Mouse (Mus musculus): ENCODE measurements at regions not wholly inside any gene's neighbourhood (a gene's known extent, or its start where the extent isn't known, plus 50 kb on each side); places are given as distances from the start of the nearest gene placed in this dataset.
"Not testable (repeated sequence)": the region's sequence is repeated elsewhere in the genome, so short reads cannot be mapped to it uniquely, and the experiment has no call there.

DNA sequence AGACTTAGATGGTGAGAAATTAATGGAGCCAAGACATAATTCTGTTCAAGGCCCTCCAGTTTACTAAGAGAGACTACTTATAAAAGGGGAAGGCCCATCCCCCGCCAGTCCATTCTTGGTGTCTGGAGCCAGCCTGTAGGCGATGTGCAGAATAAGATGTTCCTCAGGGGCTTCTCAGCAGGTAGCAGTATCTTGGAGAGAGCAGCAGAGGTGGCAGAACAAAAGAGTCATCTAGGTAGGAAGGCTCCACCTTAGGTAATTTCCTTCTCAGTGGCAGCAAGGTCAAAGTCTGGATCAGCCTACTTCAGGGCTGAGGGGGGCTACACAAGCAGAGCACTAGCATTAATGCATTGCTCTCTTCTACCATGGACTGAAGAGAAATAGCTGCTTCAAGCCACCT, 449.4 kb upstream of the Tbl1xr1 start:
- not testable (repeated sequence) for DNase-seq (ENCODE audit: low spot score)

DNA sequence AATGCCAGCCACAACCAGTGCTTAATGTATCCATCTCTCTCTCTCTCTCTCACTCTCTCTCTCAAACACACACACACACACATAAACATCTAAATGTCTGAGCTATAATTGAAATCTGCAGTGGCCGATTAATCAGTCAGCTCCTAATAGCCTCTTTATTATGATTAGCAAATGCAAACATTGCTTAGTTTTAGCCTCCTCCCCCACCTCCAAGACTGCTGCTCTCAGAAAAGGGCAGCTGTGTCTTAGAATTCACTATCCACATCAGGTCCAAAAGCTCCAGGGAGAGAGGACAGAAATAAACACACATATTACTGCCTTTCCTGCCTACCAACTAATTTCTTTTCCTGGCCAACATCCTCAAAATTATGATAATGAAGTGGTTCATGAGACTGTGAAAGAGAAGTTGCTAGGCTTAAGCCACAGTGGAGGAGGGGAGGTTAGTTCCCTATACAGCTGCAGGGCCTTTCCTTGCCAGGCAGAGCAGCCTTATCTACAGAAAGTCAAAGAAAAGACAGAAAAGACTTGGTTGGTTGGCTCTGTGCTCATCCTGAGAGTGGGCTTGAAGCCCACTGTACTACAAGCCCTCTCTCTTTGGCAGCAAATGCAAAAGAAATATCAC, 442.7 kb upstream of the Tbl1xr1 start:
- no peak for DNase-seq (ENCODE audit: low spot score)

DNA sequence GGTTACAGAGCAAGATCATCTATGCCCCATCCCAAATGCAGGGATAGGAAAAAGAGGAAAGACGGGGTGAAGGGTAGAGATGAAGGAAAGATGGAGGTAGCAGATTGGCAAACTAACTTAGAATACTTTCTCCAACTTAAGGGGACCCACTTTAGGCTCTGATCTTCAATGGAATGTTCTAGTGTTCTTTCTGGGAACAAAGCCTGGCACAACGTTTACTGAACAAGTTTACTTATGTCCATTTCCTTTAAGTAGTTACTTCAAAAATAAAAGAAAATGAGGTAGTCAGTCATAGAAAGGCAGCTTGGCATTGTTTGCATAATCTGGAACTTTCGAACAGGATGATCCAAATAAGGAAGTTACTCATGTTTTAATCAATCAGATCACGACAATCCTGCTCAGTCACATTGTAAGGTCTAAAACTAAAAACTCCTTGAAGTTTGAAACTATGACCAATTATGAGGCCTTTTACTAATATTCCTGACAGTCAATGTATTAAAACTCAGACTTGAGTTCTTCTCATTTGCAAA, 441.7 kb upstream of the Tbl1xr1 start:
- no peak for DNase-seq (ENCODE audit: low spot score)

DNA sequence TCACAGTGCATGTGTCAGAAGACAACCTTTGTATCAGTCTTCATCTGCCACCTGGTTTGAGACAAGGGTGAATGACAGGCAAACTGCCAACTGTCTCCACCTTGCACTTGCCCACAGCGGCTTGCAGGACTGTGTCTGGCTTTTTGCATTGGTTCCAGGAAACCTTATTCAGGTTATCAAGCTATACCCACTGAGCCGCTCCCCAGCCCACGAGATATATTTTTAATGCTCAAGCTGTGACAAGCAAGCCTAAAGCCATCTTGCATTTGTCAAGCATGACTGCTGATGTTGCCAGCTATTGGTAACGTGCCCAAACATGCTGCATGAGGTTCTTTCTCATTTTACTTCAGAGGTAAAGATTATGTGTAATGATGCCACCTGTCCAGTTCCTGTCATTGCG, 437.6 kb upstream of the Tbl1xr1 start:
- DNase-seq (ENCODE audit: low spot score), result peak; percentile 14

DNA sequence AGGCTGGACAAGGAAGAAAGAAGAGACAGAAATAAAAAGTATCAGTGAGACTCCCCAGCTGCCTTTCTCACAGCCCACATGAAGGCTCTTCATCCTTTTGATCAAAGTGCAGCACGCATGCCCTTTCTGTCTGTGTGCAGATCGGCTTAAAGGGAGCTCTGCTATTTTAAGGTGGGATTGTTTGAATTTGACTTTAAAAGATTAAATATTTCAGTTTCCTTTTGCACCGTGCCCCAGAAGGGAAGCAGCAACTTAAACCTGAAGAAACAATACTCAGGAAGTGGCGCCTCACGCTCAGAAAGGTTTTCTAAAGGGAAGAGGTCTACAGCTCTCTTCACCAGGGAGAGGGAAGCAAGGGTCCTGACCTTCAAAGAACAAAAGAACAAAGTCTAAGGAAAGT, 436.9 kb upstream of the Tbl1xr1 start:
- DNase-seq (ENCODE audit: low spot score), result no peak

DNA sequence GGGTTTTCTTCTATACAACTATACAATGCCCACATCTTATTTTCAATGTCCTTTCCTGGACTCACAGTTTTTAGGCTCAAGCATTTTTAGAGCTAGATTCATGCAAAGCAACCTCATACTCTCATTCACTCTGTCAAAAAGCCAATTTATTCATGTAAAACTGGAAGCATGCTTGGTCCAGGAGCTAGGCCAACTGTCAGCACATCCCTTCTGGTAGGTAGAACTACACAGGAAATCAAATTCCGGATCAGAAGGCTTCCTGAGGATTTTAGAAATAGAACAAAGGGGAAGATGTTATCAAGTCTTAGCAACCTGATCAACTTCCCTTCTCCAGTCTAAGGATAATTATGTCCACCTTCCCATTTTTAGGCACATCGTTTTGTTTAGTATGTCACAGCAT, 432.4 kb upstream of the Tbl1xr1 start:
- DNase-seq (ENCODE audit: low spot score), result no peak

DNA sequence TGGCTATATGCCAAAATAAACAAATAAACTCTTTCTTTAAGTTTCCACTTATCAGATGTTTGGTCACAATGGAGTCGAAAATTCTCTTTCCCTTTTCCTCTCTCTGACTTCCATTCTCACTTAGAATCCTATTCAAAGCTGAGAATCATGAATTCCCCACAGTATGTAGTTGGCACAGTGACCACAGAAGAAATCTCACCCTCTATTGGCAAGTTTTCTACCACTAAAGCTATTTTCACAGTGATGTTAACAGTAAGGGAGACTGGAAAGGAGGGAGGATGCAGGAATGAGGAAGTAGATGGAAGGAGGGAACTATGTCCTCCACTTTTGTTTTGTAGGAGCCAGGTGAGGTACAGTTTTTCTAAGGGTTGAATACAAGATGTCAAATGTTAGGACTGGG, 431.2 kb upstream of the Tbl1xr1 start:
- DNase-seq (ENCODE audit: low spot score), result no peak

DNA sequence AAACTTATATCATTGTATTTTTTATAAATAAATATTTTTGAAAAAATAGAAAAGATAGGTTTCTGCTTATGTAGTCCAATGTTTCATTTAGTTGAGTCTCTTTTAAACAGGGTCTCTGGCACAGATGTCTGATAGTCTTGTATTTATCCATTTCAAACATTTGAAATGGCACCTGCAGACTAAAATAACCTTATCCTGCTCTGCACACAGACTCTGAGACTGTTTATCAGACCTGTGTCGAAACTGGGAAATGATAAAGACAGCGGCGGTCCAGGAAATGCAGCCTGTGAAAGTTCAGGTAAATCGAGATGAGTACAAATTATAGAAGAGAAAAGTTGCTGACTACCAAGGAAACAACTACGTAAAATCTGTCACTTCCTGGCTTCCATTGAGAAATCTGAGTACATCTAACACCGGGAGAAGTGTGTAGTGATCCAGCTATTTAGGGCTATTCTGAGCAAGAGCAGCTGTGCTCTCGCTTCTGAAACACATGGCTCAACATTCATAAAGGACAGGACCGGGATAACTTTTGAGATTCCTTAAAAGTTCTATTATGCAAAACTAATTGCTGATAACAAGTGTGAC, 426.5 kb upstream of the Tbl1xr1 start:
- no peak for DNase-seq (ENCODE audit: low spot score)

DNA sequence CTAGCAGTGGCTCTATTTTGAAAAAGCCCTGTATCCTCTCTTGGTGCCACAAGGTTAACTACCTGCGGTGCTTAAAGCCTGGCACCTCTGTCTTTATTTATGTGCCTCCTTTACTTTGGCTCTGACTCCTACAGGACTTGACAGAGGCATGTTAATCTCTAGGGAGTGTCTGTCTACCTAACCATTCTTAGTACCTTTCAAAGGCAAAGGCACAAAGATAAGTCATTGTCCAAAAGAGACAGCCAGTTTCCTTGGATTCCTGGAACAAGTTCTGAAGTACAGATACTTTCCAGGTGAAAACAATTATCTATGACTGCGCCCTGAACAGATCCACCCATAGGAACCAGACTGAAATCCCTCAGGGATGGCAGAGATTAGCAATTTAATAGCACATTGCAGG, 421.2 kb upstream of the Tbl1xr1 start:
- no peak for DNase-seq (ENCODE audit: low spot score)

DNA sequence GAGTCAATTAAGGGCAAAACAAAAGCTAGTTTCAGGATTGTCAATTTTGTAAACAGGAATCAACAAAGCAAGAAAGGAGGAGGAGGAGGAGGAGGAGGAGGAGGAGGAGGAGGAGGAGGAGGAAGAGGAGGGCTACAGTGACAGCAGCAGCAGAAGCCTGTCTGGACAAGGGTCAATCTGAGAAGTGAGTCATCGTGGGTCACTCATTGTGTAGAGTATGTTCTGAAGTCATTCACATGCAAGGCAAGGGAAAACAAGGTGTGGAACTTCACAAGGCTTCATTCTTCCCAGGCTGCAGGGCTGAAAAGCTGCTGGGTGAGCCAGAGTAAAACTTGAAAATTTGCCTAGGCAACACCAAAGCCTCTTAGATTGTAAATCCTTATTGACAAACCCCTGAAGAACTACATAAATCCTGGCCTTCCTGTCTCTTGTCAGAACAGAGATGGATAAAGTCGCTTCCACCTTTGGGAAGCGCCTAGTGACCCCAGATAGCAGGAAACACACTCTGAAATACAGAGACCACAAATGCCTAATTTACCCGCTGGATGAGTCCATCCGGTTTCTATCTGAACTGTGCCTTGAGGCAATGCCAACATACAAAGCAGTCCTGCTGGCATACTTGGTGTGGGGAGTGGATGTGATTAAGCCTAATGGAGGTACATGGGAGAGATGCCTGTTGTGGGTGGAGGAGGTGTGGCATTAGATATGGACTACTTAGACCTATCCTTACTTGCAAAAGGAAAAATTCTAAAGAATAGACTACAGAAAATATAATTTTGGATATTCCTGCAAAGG, 408.9 kb upstream of the Tbl1xr1 start:
- DNase-seq (ENCODE audit: low spot score), result peak; percentile 40

DNA sequence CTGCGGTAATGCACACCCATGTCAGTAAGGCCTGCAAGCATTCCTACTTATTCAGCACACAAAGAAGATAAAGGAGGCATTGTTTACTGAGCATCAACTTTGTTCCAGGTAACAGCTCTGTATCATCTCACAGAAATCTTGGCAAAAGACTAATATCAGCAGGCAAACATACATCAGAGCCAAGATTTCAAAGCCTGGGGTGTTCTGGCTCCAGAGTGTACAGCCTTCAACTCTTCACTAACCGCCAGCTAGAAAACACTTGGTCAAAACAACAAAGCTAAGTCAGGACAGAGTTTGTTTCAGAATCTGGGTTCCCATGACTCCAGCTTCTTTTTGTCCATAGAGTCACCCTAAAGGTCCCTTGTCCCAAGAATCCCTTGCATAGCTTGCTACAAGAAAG, 404.6 kb upstream of the Tbl1xr1 start:
- DNase-seq (ENCODE audit: low spot score), result no peak

DNA sequence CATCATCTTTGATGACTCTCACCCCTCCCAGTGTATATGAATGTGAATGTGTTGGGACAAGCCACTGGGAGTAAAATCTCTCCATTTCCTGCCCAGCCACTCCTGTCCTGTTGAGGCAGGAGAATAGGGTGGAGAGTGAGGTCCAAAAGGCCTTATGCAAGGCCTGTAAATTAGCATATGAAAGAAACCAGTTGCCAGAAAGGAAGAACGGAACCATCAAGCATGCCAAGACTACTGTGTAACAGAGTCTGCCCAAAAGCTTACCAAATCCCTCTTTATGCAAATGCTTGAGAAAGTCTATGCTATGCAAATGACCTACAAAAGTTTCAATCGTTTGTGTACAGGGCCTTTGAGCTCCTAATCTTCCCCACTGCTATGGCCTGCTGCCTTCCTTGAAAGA, 404.0 kb upstream of the Tbl1xr1 start:
- peak; percentile 12 for DNase-seq (ENCODE audit: low spot score)

DNA sequence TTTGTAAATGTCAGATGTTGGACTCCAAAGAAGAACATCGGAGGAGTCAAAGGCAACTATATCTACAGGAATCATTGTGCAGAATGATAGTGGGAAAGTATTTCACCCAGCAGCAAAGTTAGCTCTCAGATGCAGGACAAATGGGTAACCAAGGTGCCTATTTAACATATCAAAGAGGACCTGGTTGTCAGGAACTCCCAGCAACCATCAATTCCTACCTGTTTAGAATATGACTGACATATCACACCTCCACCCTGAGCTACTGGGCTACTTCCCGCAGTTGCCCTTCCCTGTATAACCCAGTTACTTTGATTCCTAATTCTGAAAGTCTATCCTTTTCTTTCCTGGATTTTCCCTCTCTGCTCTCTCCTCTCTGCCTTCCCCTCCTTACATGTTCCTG, 403.0 kb upstream of the Tbl1xr1 start:
- no peak for DNase-seq (ENCODE audit: low spot score)

DNA sequence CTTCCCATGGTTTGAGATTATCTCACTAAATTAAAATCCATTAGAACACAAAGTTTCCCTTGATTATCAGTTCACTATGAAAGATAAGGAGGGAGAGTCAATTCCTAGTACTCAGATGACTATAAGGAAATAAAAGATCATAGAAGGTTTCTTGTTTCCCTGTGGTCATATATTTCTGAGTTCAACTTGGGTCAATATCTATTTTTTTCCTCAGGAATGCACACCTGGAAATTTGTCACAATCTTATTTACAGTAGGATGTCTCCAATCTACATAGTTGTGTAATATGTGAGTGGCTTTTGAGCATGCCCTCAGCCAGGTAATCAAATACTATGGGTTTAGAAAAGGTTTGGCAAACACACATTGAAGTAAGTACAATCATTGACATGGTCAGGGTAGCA, 398.2 kb upstream of the Tbl1xr1 start:
- no peak for DNase-seq (ENCODE audit: low spot score)

DNA sequence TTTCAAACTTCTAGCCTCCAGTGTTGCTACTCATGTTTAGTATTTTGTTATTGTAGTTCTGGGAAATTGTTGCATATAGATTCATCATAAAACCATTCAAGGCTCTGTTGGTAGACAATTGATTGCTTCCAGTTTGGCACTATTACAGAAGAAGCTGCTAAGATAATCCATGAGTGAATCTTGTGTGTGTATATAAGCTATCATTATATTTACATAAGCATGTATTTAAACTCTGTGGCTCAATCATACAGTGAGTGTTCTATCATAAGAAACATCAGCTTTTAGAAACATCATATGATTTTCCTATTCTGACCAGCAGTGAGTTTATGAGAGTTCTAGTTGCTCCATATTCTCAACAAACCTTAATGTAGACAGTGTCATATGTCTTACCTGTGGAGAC, 397.7 kb upstream of the Tbl1xr1 start:
- DNase-seq (ENCODE audit: low spot score), result no peak

DNA sequence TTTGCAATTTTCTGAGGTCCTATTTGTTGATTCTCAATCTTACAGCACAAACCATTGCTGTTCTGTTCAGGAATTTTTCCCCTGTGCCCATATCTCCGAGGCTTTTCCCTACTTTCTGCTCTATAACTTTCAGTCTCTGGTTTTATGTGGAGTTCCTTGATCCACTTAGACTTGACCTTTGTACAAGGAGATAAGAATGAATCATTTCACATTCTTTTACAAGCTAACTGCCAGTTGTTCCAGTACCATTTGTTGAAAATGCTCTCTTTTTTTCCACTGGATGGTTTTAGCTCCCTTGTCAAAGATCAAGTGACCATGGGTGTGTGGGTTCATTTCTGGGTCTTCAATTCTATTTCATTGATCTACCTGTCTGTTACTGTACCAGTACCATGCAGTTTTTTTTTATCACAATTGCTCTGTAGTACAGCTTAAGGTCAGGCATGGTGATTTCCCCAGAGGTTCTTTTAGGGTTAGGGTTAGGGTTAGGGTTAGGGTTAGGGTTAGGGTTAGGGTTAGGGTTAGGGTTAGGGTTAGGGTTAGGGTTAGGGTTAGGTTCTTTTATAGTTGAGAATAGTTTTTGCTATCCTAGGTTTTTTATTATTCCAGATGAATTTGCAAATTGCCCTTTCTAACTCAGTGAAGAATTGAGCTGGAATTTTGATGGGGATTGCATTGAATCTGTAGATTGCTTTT, 378.3 kb upstream of the Tbl1xr1 start:
- DNase-seq (ENCODE audit: low spot score), result not testable (repeated sequence)

DNA sequence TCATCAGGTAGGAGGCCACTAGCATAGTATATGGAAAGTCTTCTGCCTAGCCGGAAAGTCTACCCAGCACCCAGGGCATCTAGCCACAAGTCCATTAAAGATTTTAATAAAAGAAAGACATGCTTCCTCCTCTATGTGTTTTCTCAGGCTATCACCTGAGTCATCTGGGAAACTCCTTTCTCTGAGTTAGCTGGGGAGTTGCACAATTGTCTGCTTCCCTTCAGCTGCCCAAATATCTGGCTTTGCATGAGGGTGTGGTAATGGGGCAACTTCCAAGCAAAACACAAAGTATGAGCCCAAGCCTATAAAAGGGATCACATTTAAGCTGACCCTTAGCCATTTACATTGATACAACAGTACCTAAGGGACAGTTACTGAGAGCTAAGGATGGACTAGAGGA, 376.9 kb upstream of the Tbl1xr1 start:
- DNase-seq (ENCODE audit: low spot score), result peak; percentile 40

DNA sequence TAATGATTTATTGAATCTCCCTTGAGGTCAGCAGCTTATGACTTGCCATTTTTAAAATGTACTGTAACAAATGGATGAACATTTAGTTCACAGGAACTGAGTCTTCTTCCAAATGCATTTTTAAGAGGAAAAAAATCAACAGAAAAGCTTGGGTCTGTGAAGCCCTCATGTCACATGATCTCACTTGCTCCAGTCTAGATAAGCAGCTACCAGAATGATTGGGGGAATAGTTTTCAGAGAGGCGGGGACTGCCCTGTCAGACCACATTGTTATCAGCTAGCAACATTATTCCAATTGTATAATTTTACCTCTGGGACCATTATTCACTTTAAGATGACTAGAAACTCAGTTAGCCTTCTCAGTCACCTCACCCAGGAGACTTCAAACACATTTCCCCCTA, 376.1 kb upstream of the Tbl1xr1 start:
- DNase-seq (ENCODE audit: low spot score), result no peak

DNA sequence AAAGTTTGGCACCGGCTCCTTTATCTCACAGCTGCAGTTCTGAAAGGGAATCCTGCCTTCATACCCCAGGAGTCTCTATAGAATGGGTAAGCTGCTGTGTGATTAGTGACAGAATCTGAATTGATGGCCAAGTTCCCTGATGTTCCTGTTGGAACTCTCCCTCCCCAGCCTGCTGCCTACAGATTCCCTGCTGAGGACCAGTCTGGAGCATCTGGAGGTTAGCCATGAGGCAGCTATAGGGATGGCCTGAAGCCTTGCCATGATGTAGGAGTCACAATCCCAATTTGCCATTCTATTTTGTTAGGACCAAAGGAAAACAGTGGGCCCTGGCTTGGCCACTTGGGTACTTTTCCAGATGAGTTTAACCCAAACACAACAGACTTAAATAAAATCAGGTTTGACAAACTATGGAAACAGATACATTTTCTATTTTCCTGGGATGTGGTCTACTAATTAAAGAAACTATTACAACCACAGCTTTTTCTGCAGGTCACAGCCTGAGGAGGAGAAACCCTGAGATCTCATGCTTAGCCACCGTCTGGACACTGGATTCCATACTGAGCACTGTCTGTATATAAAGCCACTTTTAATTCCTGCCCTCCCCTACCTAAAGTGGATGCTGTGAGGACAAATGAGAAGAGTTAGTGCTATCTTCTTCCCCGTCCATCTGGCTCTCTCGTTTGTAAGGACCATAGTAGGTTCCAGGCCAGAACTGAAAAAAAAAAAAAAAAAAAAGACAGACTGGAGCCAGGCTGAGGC, 349.5 kb upstream of the Tbl1xr1 start:
- DNase-seq (ENCODE audit: low spot score), result no peak

DNA sequence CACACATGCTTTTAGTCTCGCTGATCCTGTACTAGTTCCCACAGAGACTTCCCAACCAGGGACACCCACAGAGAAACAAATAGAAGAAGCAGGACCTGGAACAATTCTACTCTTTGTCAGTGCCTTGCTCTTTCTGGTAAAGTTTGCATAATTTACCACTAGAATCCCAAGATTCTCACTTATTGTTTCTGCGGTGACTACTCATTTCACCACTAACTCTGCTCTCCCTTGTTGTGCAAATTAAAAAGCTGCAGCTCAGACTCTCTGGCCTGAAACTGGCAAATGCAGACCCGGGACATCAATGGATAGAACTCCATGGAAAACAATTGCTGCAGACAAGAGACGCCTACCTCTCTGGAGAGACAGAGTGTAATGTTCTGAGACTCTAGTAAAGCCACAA, 348.4 kb upstream of the Tbl1xr1 start:
- no peak for DNase-seq (ENCODE audit: low spot score)

DNA sequence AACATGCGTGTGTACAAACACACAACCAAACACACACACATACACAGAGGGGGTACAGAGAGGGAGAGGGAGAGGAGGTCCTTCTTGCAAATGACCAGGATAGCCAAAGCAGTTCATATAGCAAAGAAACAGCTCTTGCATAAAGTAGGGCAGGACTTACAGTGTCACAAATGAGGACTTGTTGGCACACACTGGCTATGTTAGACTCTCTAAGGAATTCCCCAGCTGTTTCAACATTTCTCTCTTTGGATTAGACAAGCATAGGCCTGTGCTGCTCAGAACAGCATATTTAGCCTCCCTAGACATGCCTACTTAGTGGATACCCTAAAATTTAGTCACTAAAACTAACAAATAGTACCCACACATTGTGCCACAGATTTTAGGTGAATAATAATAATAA, 347.1 kb upstream of the Tbl1xr1 start:
- peak; percentile 4 for DNase-seq (ENCODE audit: low spot score)

DNA sequence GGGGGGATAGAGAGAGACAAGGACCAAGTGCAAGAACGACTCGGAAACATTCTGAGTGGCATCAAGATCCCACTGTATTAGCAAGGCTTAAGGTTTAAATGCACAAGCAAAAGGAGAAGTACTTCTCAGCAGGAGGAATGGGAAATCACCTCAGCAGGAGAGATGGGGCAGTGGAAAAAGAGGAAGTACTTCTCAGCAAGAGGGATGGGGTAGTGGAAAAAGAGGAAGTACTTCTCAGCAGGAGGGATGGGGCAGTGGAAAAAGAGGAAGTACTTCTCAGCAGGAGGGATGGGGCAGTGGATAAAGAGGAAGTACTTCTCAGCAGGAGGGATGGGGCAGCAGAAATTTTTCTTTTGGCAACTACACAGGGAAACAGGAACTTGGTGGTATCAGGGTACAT, 340.8 kb upstream of the Tbl1xr1 start:
- DNase-seq (ENCODE audit: low spot score), result not testable (repeated sequence)
